Mouse (Mus musculus) bone marrow, adult 2 months (tissue): ENCODE measurements around the gene Ip6k1.

Experiments
- CTCF ChIP-seq: fragments of 200-500 bp; IDR thresholded peaks from 2 replicates; pipeline ENCODE4 v1.5.1; 2011; ENCODE audit warnings: low read length, control low read depth; ENCODE audit not compliant: control insufficient read depth, insufficient read depth
- POLR2A ChIP-seq: fragments of 200-500 bp; IDR thresholded peaks from 2 replicates; pipeline ENCODE4 v1.6.1; 2011; ENCODE audit warnings: low read depth, mild to moderate bottlenecking, control low read depth, low read length, borderline replicate concordance; ENCODE audit not compliant: control insufficient read depth

- TF ChIP-seq CTCF (no peak), POLR2A (no peak)
Observed at GRCm38 (mm10) chr9:107978815-107979214, 23.5 kb upstream of the Ip6k1 start.
